Comparison of ENCODE assay signal across 29 mouse cellular contexts in genomic region chr11:25528056-25528455, GRCm38 (mm10).
DNase-seq lines count a peak whose midpoint lies in the region; ATAC-seq and TF ChIP-seq lines count a peak whose summit lies in the region.
"Had no signal": no experiment of that assay in that cellular context is flagged by ENCODE, and none has a peak within 500 bp of the region (broad histone marks: within the 10 kb centered on the region; RNA-seq: fewer than 3 reads in every experiment).

No protein-coding gene starts in this region.

- no peak overlapping the region for H3K27ac ChIP-seq in lung, embryonic 14.5 days (ENCODE audit: low read depth)
- 0 out of 2 replicates have a peak overlapping the region, but pooled peaks have one; percentile 17 for H3K27ac ChIP-seq in midbrain, embryonic 10.5 days (replicated peaks)
- no peak overlapping the region for H3K27ac ChIP-seq in midbrain, embryonic 13.5 days
- H3K27ac ChIP-seq in embryonic facial prominence, embryonic 10.5 days (replicated peaks), result no peak overlapping the region
- H3K27ac ChIP-seq in embryonic facial prominence, embryonic 12.5 days, result 0 out of 2 replicates have a peak overlapping the region, but pooled peaks have one; percentile 4
- H3K27ac ChIP-seq in heart, embryonic 10.5 days, result no peak overlapping the region
- H3K27ac ChIP-seq: embryonic facial prominence, embryonic 15.5 days; gastrocnemius, adult 2 months; heart, embryonic 15.5 days; hindbrain, embryonic 14.5 days; hindbrain, postnatal 0 days had no signal

- WGBS in lung, embryonic 14.5 days, result 37% methylated on average over 5 of the region's 5 CpGs
- 87% methylated on average over 5 of the region's 5 CpGs for WGBS in midbrain, embryonic 10.5 days
- WGBS in midbrain, embryonic 13.5 days, result 82% methylated on average over 5 of the region's 5 CpGs
- WGBS in embryonic facial prominence, embryonic 10.5 days, result 62% methylated on average over 5 of the region's 5 CpGs
- 44% methylated on average over 5 of the region's 5 CpGs for WGBS in embryonic facial prominence, embryonic 12.5 days
- 57% methylated on average over 5 of the region's 5 CpGs for WGBS in heart, embryonic 10.5 days

- peak; percentile 77 for DNase-seq in lung, embryonic 14.5 days
- DNase-seq in lung, postnatal 25 days (ENCODE audit: low spot score), result no peak
- no peak for DNase-seq in midbrain, embryonic 10.5 days (ENCODE audit: low spot score)
- DNase-seq in embryonic facial prominence, embryonic 10.5 days (ENCODE audit: low spot score), result peak; percentile 30
- DNase-seq in heart, embryonic 10.5 days (ENCODE audit: low spot score), result no peak
- DNase-seq: adrenal gland, postnatal 14 days; B cell, adult 2 months; cerebellum, adult 11 months; cerebellum, adult 2 months; cerebellum, adult 9-11 months; cerebellum, postnatal 25 days; forebrain, postnatal 0 days; gastrocnemius, adult 2 months; gastrocnemius, postnatal 14 days; heart, adult 11 months; heart, postnatal 10 days; heart, postnatal 4 days had no signal

- TF ChIP-seq CTCF in lung, embryonic 14.5 days (IDR thresholded peaks at IDR 0.05; ENCODE audit: low read depth), result no peak

- peak; percentile 95 for ATAC-seq in lung, embryonic 14.5 days (ENCODE audit: insufficient read depth)
- no peak for ATAC-seq in midbrain, embryonic 13.5 days
- ATAC-seq in embryonic facial prominence, embryonic 12.5 days (ENCODE audit: insufficient number of reproducible peaks, insufficient read depth, low FRiP score, low TSS enrichment), result no peak
- ATAC-seq: forebrain, embryonic 14.5 days; forebrain, postnatal 0 days; hindbrain, postnatal 0 days; inflammation-experienced regulatory T-cells, adult 6 months; Patski had no signal

- H3K4me1 ChIP-seq in lung, embryonic 14.5 days (ENCODE audit: insufficient read depth), result no peaks in the 10 kb centered on the region
- H3K4me1 ChIP-seq in midbrain, embryonic 10.5 days, result peaks cover 12% of the 10 kb centered on the region
- peaks cover 26% of the 10 kb centered on the region for H3K4me1 ChIP-seq in midbrain, embryonic 13.5 days (replicated peaks)
- H3K4me1 ChIP-seq in embryonic facial prominence, embryonic 10.5 days, result peaks cover 16% of the 10 kb centered on the region
- 0 out of 2 replicates have a peak, but pooled peaks cover 1% of the 10 kb centered on the region for H3K4me1 ChIP-seq in embryonic facial prominence, embryonic 12.5 days
- 0 out of 2 replicates have a peak, but pooled peaks cover 5% of the 10 kb centered on the region for H3K4me1 ChIP-seq in heart, embryonic 10.5 days
- H3K4me1 ChIP-seq: embryonic facial prominence, embryonic 15.5 days; heart, embryonic 15.5 days had no signal

- H3K4me3 ChIP-seq in lung, embryonic 14.5 days (ENCODE audit: low read depth, low read length), result no peak overlapping the region
- no peak overlapping the region for H3K4me3 ChIP-seq in midbrain, embryonic 10.5 days
- no peak overlapping the region for H3K4me3 ChIP-seq in midbrain, embryonic 13.5 days (replicated peaks)
- no peak overlapping the region for H3K4me3 ChIP-seq in embryonic facial prominence, embryonic 10.5 days
- H3K4me3 ChIP-seq in embryonic facial prominence, embryonic 12.5 days, result no peak overlapping the region
- no peak overlapping the region for H3K4me3 ChIP-seq in heart, embryonic 10.5 days
- H3K4me3 ChIP-seq: embryonic facial prominence, embryonic 15.5 days; gastrocnemius, adult 2 months; heart, embryonic 12.5 days; heart, embryonic 15.5 days had no signal

- no peak overlapping the region for H3K9ac ChIP-seq in lung, embryonic 14.5 days
- H3K9ac ChIP-seq in midbrain, embryonic 13.5 days (replicated peaks), result no peak overlapping the region
- no peak overlapping the region for H3K9ac ChIP-seq in embryonic facial prominence, embryonic 12.5 days
- H3K9ac ChIP-seq: embryonic facial prominence, embryonic 15.5 days; forebrain, postnatal 0 days; heart, embryonic 12.5 days; heart, embryonic 15.5 days; hindbrain, embryonic 14.5 days had no signal

- no peaks in the 10 kb centered on the region for H3K27me3 ChIP-seq in lung, embryonic 14.5 days (ENCODE audit: insufficient read depth, low read length)
- H3K27me3 ChIP-seq in midbrain, embryonic 10.5 days (ENCODE audit: low read depth, poor library complexity, severe bottlenecking), result no peaks in the 10 kb centered on the region
- no peaks in the 10 kb centered on the region for H3K27me3 ChIP-seq in midbrain, embryonic 13.5 days
- H3K27me3 ChIP-seq in embryonic facial prominence, embryonic 10.5 days (replicated peaks; ENCODE audit: low read depth, poor library complexity, severe bottlenecking), result no peaks in the 10 kb centered on the region
- no peaks in the 10 kb centered on the region for H3K27me3 ChIP-seq in embryonic facial prominence, embryonic 12.5 days
- H3K27me3 ChIP-seq in heart, embryonic 10.5 days (ENCODE audit: insufficient read depth, poor library complexity, severe bottlenecking), result no peaks in the 10 kb centered on the region
- H3K27me3 ChIP-seq: CH12.LX; embryonic facial prominence, embryonic 15.5 days; heart, embryonic 12.5 days; heart, embryonic 15.5 days had no signal

- no peaks in the 10 kb centered on the region for H3K36me3 ChIP-seq in lung, embryonic 14.5 days (ENCODE audit: insufficient read depth)
- H3K36me3 ChIP-seq in midbrain, embryonic 10.5 days, result no peaks in the 10 kb centered on the region
- H3K36me3 ChIP-seq in midbrain, embryonic 13.5 days, result no peaks in the 10 kb centered on the region
- no peaks in the 10 kb centered on the region for H3K36me3 ChIP-seq in embryonic facial prominence, embryonic 10.5 days (replicated peaks)
- H3K36me3 ChIP-seq in embryonic facial prominence, embryonic 12.5 days, result no peaks in the 10 kb centered on the region
- H3K36me3 ChIP-seq in heart, embryonic 10.5 days, result no peaks in the 10 kb centered on the region
- H3K36me3 ChIP-seq: embryonic facial prominence, embryonic 15.5 days; G1E; heart, embryonic 12.5 days; heart, embryonic 15.5 days had no signal

- H3K9me3 ChIP-seq in lung, embryonic 14.5 days (ENCODE audit: low read depth, low read length), result no peaks in the 10 kb centered on the region
- H3K9me3 ChIP-seq in midbrain, embryonic 10.5 days (replicated peaks), result no peaks in the 10 kb centered on the region
- no peaks in the 10 kb centered on the region for H3K9me3 ChIP-seq in midbrain, embryonic 13.5 days
- H3K9me3 ChIP-seq in embryonic facial prominence, embryonic 10.5 days, result no peaks in the 10 kb centered on the region
- no peaks in the 10 kb centered on the region for H3K9me3 ChIP-seq in embryonic facial prominence, embryonic 12.5 days
- H3K9me3 ChIP-seq in heart, embryonic 10.5 days, result no peaks in the 10 kb centered on the region
- H3K9me3 ChIP-seq: embryonic facial prominence, embryonic 15.5 days; G1E; heart, embryonic 12.5 days; heart, embryonic 15.5 days had no signal

- H3K4me2 ChIP-seq in lung, embryonic 14.5 days, result no peak overlapping the region
- no peak overlapping the region for H3K4me2 ChIP-seq in midbrain, embryonic 13.5 days (replicated peaks)
- no peak overlapping the region for H3K4me2 ChIP-seq in embryonic facial prominence, embryonic 12.5 days (replicated peaks)
- H3K4me2 ChIP-seq: embryonic facial prominence, embryonic 15.5 days; heart, embryonic 12.5 days; heart, embryonic 15.5 days; hindbrain, embryonic 14.5 days had no signal

Comparison
In these comparisons a context has a peak if more than half of its experiments do, and no peak if none do; other contexts are left out.
1. DNase-seq: peak in lung, embryonic 14.5 days (single experiment) and embryonic facial prominence, embryonic 10.5 days (single experiment); none in lung, postnatal 25 days (single experiment), midbrain, embryonic 10.5 days (single experiment) and heart, embryonic 10.5 days (single experiment).
2. H3K27ac ChIP-seq: peak in midbrain, embryonic 10.5 days (single experiment) and embryonic facial prominence, embryonic 12.5 days (single experiment); none in lung, embryonic 14.5 days (single experiment), midbrain, embryonic 13.5 days (single experiment), embryonic facial prominence, embryonic 10.5 days (single experiment) and heart, embryonic 10.5 days (single experiment).